Mouse (Mus musculus) G1E (cell line): ENCODE data around the gene Cers6.

Experiments
- CTCF ChIP-seq: IDR thresholded peaks from 2 replicates; pipeline ENCODE4 v1.5.1; 2012; ENCODE audit warnings: low read depth, low read length, inconsistent platforms, mixed read lengths
- GATA1 ChIP-seq: IDR thresholded peaks from 2 replicates; pipeline ENCODE4 v1.6.1; 2012; ENCODE audit warnings: borderline replicate concordance, low read length, inconsistent platforms, mixed read lengths
- GATA2 ChIP-seq: IDR thresholded peaks from 2 replicates; pipeline ENCODE4 v1.6.1; 2012; ENCODE audit warnings: low read depth, low read length, inconsistent platforms, borderline replicate concordance
- POLR2AphosphoS5 ChIP-seq: IDR thresholded peaks from 2 replicates; pipeline ENCODE4 v1.6.1; 2012; ENCODE audit warnings: low read depth, low read length, inconsistent platforms; ENCODE audit not compliant: insufficient replicate concordance
- TAL1 ChIP-seq: conservative IDR thresholded peaks from 2 replicates; pipeline ENCODE4 v1.6.1; 2012; ENCODE audit warnings: low read depth, low read length, inconsistent platforms, mixed read lengths

DNA sequence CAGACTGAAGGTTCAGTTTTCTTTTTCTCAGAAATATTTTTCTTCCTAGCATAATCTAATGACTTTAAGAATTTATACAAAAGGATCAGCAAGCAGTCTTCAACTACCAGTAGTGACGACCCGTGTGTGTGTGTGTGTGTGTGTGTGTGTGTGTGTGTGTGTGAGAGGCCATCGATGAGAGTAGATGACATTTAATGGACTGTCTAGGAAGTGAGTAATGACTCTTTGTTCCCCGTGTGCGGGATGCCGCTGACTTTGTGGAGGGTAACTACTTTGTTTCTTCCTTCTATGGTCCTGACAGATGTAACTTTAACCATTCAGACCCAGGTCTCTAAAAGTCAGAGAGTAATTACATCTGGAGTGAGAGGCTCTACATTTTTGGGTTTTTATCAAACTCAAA, 2.3 kb downstream of the Cers6 start:
- no peak for TF ChIP-seq CTCF
- TF ChIP-seq GATA1: no peak
- no peak for TF ChIP-seq TAL1
- no peak for TF ChIP-seq GATA2
- TF ChIP-seq POLR2AphosphoS5: no peak
